Mouse (Mus musculus) thymus, adult 2 months (tissue): ENCODE measurements at regions not wholly inside any gene's neighbourhood (a gene's known extent, or its start where the extent isn't known, plus 50 kb on each side); places are given as distances from the start of the nearest gene placed in this dataset.

Experiments
- CTCF ChIP-seq: fragments of 200-500 bp; IDR thresholded peaks from 2 replicates; pipeline ENCODE4 v1.5.1; 2012; ENCODE audit warnings: mild to moderate bottlenecking, control low read depth, low read length, moderate library complexity, borderline replicate concordance; ENCODE audit not compliant: control insufficient read depth, poor library complexity, insufficient read depth; ENCODE audit errors: extremely low read depth
- POLR2A ChIP-seq: fragments of 200-500 bp; IDR thresholded peaks from 2 replicates; pipeline ENCODE4 v1.6.1; 2012; ENCODE audit warnings: mild to moderate bottlenecking, low read length, control low read depth, moderate library complexity; ENCODE audit not compliant: control insufficient read depth, poor library complexity, insufficient read depth; ENCODE audit errors: extremely low read depth

GRCm38 (mm10) chr2:137233936-137234335, 117.5 kb upstream of the Jag1 start:
- no peak for TF ChIP-seq CTCF
- no peak for TF ChIP-seq POLR2A
